Mouse (Mus musculus) midbrain, embryonic 12.5 days (tissue): ENCODE data around the gene Galnt10. TPM values are rescaled to one million over a fixed set of nuclear protein-coding genes. Genes with fewer than 3 reads are reported as not detected.

Source experiments
- ATAC-seq: fragments of 200-750 bp; cut with Nextera tagmentation; 2 replicates; pipeline ENCODE4 v1.8.0; 2017; ENCODE audit warnings: low read depth, moderate TSS enrichment, moderate library complexity; ENCODE audit not compliant: low FRiP score
- H3K27ac ChIP-seq: fragments of 300-500 bp; sonication (generic); replicated peaks from 2 replicates; pipeline ENCODE4 v1.5.1; 2016; ENCODE audit warnings: mild to moderate bottlenecking
- H3K27me3 ChIP-seq: fragments of 300-500 bp; sonication (generic); 2 replicates; pipeline ENCODE4 v1.6.1; 2016; ENCODE audit warnings: mild to moderate bottlenecking
- H3K36me3 ChIP-seq: fragments of 300-500 bp; sonication (generic); 2 replicates; pipeline ENCODE4 v1.6.1; 2016
- H3K4me1 ChIP-seq: fragments of 300-500 bp; sonication (generic); 2 replicates; pipeline ENCODE4 v1.6.1; 2016
- H3K4me2 ChIP-seq: fragments of 300-500 bp; sonication (generic); replicated peaks from 2 replicates; pipeline ENCODE4 v1.6.1; 2016; ENCODE audit warnings: mild to moderate bottlenecking, moderate library complexity
- H3K4me3 ChIP-seq: fragments of 300-500 bp; sonication (generic); 2 replicates; pipeline ENCODE4 v1.5.1; 2016; ENCODE audit warnings: mild to moderate bottlenecking
- H3K9ac ChIP-seq: fragments of 300-500 bp; sonication (generic); replicated peaks from 2 replicates; pipeline ENCODE4 v1.6.1; 2016; ENCODE audit warnings: mild to moderate bottlenecking, moderate library complexity
- H3K9me3 ChIP-seq: fragments of 300-500 bp; sonication (generic); 2 replicates; pipeline ENCODE4 v1.6.1; 2016; ENCODE audit warnings: mild to moderate bottlenecking
- WGBS: fragments of 180-500 bp; shearing (Covaris S2); methylation state at CpG from one replicate; pipeline ENCODE4 v1.1.7; 2016; 5-methylcytosine and 5-hydroxymethylcytosine counted together
- polyA plus RNA-seq: library from polyadenylated mRNA; unstranded; fragments of >200 nt; fragmentation: Nextera tagmentation; extraction: Ambion mirVana; gene quantifications from 2 replicates; pipeline ENCODE4 v1.2.1, GENCODE M21; 2016

Gene Galnt10
- polyA plus RNA-seq, 1 experiment from 2014 or later: 26.6 TPM

DNA sequence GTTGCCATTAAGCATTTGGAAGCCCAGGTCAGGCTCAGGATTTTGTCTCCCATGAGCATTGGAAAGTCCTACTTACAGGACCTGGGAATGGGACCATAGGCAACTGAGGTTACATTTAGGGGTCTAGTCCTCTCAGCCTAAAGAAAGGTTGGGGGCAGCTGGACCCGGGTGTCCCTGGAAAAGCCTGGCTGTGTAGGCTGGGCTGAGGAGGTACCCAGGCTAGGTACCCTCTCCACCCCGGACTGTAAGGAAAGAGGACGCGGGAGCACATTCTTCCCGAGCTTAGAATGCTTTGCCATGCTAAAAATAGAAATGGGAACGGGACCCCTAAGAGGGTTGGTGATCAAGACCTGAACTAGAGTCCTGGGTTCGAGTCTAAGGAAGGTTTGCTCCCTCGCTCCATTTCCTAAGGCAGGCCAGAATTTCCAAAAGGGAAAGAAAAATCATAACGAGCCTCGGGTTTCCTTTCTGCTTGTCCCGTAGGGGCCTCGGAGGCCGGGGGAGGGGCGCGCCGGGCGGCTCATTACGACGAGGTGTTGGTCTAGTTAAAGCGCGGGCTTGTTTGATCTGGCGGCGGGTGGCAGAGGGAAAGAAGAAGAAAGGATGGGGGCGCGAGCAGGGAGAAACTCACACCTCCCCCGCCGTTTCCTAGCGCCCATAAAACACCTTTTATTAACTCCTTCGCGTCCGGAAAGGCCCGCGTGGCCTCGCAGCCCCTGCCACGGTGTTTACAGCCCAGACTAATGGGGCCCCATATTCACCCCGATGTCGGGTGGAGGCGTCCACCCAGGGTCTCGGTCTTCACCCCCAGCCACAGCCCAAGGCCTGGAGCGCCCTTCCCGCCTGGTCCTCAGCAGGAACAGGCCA lies 182.0 kb downstream of the Galnt10 start:
- H3K9ac ChIP-seq: no peak overlapping the region
- no peaks in the 10 kb centered on the region for H3K9me3 ChIP-seq
- H3K4me3 ChIP-seq: peak overlapping the region; percentile 28
- no peaks in the 10 kb centered on the region for H3K36me3 ChIP-seq
- no peak overlapping the region for H3K27ac ChIP-seq
- WGBS: under 1% methylated on average over 41 of the region's 41 CpGs
- peak overlapping the region; percentile 47 for H3K4me2 ChIP-seq
- H3K27me3 ChIP-seq: peaks cover 83% of the 10 kb centered on the region
- H3K4me1 ChIP-seq: peaks cover 25% of the 10 kb centered on the region
- ATAC-seq: no peak

DNA sequence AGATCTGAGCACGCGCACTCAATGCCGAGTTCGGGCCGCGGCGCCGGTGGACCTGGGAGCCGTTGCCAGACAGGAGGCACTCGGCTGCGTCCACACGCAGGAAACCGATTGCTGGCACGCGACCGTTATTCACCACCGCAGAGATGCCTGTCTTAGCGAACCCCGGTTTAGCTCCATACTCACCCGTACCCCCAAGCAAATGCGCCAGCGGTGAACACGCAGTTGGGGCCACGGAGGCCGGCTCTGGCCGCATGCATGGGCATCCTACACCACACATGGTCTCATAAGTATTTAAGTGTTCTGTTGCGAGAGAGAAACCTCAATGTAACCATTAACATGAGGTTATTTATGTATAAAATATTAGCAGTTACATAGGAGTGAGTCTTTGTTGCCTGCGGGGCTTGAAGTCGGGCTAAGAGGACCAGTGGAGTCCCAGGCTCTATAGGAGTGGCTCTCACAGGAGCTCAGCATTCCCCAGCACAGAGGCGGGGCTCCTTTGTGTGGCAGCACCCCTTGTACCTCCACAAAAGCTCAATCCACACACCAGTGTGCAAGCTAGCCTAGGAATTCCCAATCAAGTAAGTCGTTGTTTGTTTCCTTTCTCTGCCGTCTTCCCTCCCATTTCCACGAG lies 182.8 kb downstream of the Galnt10 start:
- Histone ChIP-seq H3K9me3 (no peaks in the 10 kb centered on the region), H3K27me3 (peaks cover 91% of the 10 kb centered on the region), H3K4me1 (peaks cover 28% of the 10 kb centered on the region), H3K9ac (no peak overlapping the region), H3K4me2 (peak overlapping the region; percentile 47), H3K27ac (no peak overlapping the region), H3K4me3 (peak overlapping the region; percentile 28), H3K36me3 (no peaks in the 10 kb centered on the region)
- ATAC-seq: no peak
- under 1% methylated on average over 33 of the region's 33 CpGs for WGBS

DNA sequence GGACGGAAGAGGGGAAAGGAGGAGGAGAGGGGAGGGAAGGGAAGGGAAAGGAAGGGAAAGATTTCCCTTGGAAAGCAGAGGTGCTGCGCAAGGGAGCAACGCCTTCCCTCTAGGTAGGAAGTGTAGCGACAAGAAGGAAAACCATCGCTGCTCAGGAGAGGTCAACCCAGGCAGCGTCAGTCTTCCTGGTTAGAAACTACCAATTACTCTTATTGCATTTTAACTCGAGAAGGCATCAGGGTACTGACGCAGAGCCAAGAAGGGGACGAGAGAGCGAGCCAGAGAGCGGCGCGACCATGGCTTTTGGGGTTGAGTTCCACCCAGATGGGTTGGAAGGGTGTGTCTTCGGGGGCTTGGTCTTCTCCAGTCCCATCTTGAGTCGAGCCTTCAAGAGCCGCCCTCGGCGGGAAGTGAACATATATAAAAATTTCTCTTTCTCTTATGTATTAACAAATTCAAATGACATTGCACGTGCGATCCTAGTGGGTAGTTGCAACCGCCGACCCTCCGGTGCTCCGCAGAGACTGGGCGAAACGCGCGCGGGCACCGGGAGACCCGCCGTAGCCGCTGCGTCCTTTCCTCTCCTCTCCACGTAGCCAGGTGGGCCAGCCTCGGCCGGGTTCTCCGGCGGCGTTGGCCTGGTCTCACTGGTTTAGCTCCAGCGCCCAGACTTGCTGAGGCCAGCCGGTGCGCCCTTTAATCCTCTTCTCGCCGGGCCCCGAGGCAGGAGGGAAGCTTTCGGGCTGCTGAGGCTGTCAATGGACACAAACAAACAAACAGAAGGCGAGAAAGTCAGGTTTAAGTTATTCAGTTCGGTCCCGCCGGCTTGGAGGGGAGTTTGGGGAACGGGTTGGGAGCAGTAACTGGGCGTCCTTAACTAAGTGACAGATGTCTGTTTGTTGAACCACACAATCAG lies 184.0 kb downstream of the Galnt10 start:
- peak overlapping the region; percentile 13 for H3K4me3 ChIP-seq
- H3K9ac ChIP-seq: no peak overlapping the region
- H3K27ac ChIP-seq: no peak overlapping the region
- peaks cover 28% of the 10 kb centered on the region for H3K4me1 ChIP-seq
- H3K9me3 ChIP-seq: no peaks in the 10 kb centered on the region
- no peak for ATAC-seq
- peaks cover 95% of the 10 kb centered on the region for H3K27me3 ChIP-seq
- no peaks in the 10 kb centered on the region for H3K36me3 ChIP-seq
- 0 out of 2 replicates have a peak overlapping the region, but pooled peaks have one; percentile 8 for H3K4me2 ChIP-seq
- 1% methylated on average over 53 of the region's 53 CpGs for WGBS

DNA sequence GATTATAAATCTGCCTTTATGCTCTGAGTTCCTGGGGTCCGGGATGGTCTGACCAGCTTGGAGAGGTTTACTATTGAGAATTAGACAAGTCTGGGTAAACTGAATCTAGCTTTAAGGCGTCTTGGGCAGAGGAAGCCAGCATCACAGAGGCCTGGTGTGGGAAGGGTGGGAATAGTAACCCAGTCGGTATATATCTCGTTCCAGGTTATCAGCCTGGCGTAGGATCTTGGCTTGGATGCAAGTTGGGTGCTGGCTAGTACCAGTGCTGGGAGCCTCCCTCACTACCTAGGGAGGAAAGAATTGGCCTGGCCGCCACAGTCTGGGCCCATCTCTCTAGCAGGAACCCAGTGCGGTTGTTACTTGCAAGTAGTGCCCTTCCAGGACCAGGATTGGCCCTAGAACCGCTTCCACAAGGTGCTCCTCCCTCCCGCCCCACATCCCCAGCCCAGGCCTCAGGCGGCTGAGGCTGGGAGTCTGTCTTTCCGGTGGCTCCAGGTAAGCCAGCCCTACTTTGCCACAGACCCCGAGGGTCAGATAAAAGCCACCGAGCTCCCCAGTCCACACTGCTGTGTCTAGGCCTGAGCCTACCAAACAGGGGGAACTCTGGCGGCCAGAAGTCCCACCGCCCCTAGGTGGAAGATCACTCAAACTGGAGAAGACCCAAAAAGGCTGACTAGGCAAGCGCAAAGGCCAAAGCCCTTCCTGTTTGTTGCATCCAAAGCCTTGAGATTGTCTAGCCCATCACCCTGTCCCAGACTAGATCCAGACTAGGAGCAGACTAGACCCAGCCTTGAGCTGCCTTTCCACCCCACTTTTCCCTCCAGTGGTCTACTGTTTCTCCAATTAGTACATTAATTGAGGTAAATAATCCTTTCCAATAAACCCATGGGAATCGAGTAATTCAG lies 184.9 kb downstream of the Galnt10 start:
- Histone ChIP-seq H3K27me3 (peaks cover 96% of the 10 kb centered on the region), H3K9me3 (no peaks in the 10 kb centered on the region), H3K27ac (no peak overlapping the region), H3K4me2 (no peak overlapping the region), H3K9ac (no peak overlapping the region), H3K4me1 (peaks cover 28% of the 10 kb centered on the region), H3K4me3 (no peak overlapping the region), H3K36me3 (no peaks in the 10 kb centered on the region)
- WGBS: 7% methylated on average over 17 of the region's 17 CpGs
- ATAC-seq: no peak

DNA sequence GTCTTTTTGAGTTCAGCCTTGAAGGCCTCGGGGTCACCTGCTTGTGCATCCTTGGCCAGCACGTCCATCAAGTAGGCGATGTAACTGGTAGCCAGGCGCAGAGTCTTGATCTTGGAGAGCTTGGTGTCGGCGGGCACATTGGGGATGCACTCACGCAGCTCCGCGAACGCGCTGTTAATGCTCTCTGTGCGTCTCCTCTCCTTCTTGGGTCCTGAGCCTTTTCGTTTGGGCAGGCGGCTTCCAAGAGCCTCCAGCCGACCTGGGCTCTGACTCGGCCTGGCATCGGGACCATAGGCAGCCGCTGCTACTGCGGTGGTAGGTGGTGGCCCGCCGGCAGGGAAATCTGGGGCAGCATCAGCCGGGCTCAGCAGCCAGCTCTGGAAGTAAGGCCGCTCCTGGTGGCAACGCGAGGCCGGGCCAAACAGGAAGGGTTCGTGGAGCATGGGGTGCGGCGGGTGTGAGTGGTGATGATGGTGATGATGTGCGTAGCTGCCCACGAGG lies 186.1 kb downstream of the Galnt10 start:
- no peak overlapping the region for H3K9ac ChIP-seq
- no peaks in the 10 kb centered on the region for H3K9me3 ChIP-seq
- no peaks in the 10 kb centered on the region for H3K36me3 ChIP-seq
- H3K4me1 ChIP-seq: peaks cover 28% of the 10 kb centered on the region
- no peak overlapping the region for H3K27ac ChIP-seq
- under 1% methylated on average over 31 of the region's 31 CpGs for WGBS
- H3K27me3 ChIP-seq: peaks cover 99% of the 10 kb centered on the region
- no peak overlapping the region for H3K4me3 ChIP-seq
- no peak overlapping the region for H3K4me2 ChIP-seq
- no peak for ATAC-seq

DNA sequence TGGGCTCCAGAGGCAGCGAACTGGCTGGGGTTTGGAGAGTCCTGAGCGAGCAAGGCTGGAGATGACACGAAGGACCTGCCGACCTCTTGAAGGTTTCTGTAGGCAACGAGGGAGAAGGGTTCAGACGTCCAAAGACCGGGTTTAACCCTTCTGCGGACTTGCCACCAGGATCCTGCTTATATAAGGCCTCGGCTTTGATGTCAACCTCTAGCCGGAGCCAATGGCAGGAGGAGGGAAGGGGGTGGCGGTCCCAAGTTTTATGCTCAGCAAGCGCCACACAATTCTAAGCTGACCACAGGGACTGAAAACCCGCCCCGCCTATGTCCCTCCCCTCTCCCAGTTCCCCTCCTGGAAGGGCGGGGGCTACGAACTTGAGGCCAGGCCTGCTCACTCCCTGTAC lies 186.6 kb downstream of the Galnt10 start:
- Histone ChIP-seq H3K9ac (no peak overlapping the region), H3K9me3 (no peaks in the 10 kb centered on the region), H3K4me1 (peaks cover 30% of the 10 kb centered on the region), H3K27me3 (peaks cover 99% of the 10 kb centered on the region), H3K4me2 (no peak overlapping the region), H3K4me3 (no peak overlapping the region), H3K36me3 (no peaks in the 10 kb centered on the region), H3K27ac (no peak overlapping the region)
- under 1% methylated on average over 16 of the region's 16 CpGs for WGBS
- ATAC-seq: no peak

DNA sequence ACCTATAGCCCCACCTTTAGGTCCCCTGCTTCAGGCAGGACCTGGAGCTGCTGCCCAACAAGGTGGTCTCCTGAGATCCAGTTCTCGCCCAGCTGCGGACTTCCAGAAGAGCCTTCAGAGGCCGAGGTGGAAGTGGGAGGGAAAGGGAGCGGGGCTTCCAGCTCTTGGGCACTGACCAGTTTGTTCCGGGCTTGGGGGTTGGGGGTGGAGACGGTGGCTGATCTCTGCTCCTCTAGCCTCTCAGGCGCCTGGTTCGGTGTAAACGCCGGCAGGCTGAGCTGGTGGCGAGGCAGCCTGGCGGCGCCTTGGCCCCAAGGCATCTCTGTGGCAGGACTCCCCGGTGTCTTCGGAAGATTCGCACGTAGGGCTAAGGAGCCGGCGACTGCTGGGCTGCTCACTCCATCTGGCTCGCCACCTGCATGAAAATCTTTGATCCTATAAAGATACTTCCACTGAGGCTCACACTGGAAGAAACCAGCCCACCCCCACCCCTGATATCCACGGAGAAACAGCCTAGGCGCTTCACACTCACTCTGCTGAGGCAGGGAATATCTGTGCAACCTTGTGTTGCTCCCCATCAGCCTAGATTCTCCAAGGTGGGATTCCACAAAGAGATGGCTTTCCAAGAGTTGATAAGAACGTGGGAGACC lies 187.4 kb downstream of the Galnt10 start, which contains the start of gene Hand1:
Gene Hand1 (minus strand): TSS at position 267 of the 650 bp plus-strand sequence.
- no peak within 1 kb of the TSS for H3K9ac ChIP-seq
- peaks cover 27% of the 10 kb centered on the region for H3K4me1 ChIP-seq
- WGBS: under 1% methylated on average over 23 of the region's 23 CpGs
- no peak for ATAC-seq
- H3K9me3 ChIP-seq: no peaks in the 10 kb centered on the region
- 0 out of 2 replicates have a peak within 1 kb of the TSS, but pooled peaks have one; percentile 11 for H3K4me2 ChIP-seq
- H3K27ac ChIP-seq: no peak within 1 kb of the TSS
- H3K27me3 ChIP-seq: peaks cover 99% of the 10 kb centered on the region
- no peaks in the 10 kb centered on the region for H3K36me3 ChIP-seq
- H3K4me3 ChIP-seq: no peak within 1 kb of the TSS

DNA sequence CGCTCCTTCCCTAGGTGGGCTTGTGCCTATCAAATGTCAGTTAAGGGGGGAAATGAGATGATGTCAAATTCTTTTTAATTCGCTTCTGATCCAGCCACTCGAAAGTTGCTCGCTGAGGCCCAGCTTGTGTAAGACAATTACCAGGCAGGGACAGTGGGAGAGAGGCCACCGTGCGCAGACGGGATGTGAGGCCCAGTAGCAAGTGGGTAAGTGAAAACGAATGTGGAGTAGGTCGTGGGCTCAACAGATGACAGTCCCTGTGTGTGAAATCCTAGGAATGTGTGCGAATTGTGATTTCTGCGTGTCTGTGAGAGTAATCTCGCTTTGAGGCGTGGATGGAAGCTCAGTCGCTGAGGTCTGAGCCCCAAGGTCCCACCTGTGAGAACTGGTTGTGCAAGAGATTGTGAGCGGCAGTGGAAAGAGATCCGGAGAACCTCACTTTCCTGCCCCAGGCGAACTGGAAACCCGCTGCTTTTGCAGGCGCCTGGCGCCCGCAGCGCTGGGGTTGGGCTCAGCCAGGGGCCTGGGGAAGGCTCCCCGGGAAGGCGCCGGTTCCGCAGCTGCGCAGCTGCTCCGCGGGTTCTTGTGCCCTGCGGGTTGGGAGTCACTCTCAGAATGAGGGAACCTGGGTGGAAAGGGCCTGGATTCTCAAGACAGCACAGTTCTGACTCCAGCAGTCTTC lies 188.2 kb downstream of the Galnt10 start:
- 1% methylated on average over 30 of the region's 30 CpGs for WGBS
- Histone ChIP-seq H3K9me3 (no peaks in the 10 kb centered on the region), H3K27me3 (peaks cover 99% of the 10 kb centered on the region), H3K4me1 (peaks cover 19% of the 10 kb centered on the region), H3K27ac (no peak overlapping the region), H3K4me3 (no peak overlapping the region), H3K4me2 (0 out of 2 replicates have a peak overlapping the region, but pooled peaks have one; percentile 11), H3K9ac (no peak overlapping the region), H3K36me3 (no peaks in the 10 kb centered on the region)
- ATAC-seq: no peak

DNA sequence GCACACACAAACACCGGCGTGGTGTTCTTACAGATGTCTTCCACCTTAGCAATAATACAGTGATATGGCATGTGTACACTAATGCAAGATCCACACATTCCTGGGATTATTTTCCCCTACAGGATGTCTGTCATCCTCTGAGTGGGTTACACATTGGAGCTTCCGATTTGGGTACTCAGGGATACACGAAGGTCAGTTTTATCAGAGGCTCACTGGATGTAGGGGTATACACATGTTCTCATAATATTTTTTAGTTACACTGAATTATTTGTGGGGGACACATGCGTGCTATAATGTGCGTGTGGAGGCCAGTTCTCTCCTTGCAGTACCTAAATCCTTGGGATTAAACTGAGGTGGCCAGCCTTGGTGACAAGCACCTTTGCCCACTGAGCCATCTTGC lies 188.8 kb downstream of the Galnt10 start:
- Histone ChIP-seq H3K4me2 (no peak overlapping the region), H3K9ac (no peak overlapping the region), H3K4me3 (no peak overlapping the region), H3K27ac (no peak overlapping the region), H3K27me3 (peaks cover 99% of the 10 kb centered on the region), H3K9me3 (no peaks in the 10 kb centered on the region), H3K4me1 (peaks cover 13% of the 10 kb centered on the region; the same call in 1 of the 2 replicates), H3K36me3 (no peaks in the 10 kb centered on the region)
- no peak for ATAC-seq
- WGBS: 6% methylated on average over 6 of the region's 6 CpGs

DNA sequence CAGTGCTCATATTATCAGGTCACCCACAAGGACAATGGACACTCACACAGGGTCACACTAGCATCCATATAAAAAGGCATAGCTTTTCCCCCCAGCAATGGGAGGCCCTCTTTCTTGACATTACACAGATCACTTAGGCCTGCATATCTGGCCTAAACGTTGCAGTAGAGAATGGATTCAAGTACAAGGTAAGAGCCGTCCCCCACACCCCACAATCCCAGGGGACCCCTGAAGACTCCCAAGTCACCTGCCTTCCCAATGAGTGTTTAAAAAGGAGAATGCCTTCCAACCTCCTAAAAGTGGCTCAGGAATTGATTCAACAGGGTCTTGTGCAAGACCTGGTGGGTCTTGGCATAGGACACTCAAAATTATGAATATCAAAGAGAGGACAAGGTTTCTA lies 190.1 kb downstream of the Galnt10 start:
- ATAC-seq: no peak
- H3K36me3 ChIP-seq: no peaks in the 10 kb centered on the region
- H3K9me3 ChIP-seq: no peaks in the 10 kb centered on the region
- H3K9ac ChIP-seq: no peak overlapping the region
- no peak overlapping the region for H3K4me2 ChIP-seq
- 8% methylated on average over 2 of the region's 2 CpGs for WGBS
- 0 out of 2 replicates have a peak, but pooled peaks cover 7% of the 10 kb centered on the region for H3K4me1 ChIP-seq
- H3K4me3 ChIP-seq: no peak overlapping the region
- H3K27ac ChIP-seq: no peak overlapping the region
- H3K27me3 ChIP-seq: peaks cover 99% of the 10 kb centered on the region
